Mouse (Mus musculus) limb, embryonic 14.5 days (tissue): Measurements from ENCODE around the gene Tmem95. TPM values are rescaled to one million over a fixed set of nuclear protein-coding genes. Genes with fewer than 3 reads are reported as not detected.

ENCODE experiments used
- ATAC-seq: fragments of 200-750 bp; cut with Nextera tagmentation; 2 replicates; pipeline ENCODE4 v1.8.0; 2017; ENCODE audit warnings: low read depth, moderate number of reproducible peaks, moderate TSS enrichment; ENCODE audit not compliant: low FRiP score
- DNase-seq: peaks from one replicate; pipeline ENCODE4 v3.0.0-alpha.2; 2015; ENCODE audit warnings: low spot score
- H3K27ac ChIP-seq: fragments of 300-500 bp; sonication (generic); replicated peaks from 2 replicates; pipeline ENCODE4 v1.5.1; 2014; ENCODE audit warnings: low read depth, mild to moderate bottlenecking, low read length, moderate library complexity, mixed read lengths
- H3K27me3 ChIP-seq: fragments of 300-500 bp; sonication (generic); 2 replicates; pipeline ENCODE4 v1.6.1; 2014; ENCODE audit warnings: low read length, mixed read lengths; ENCODE audit not compliant: control insufficient read depth, insufficient read depth
- H3K36me3 ChIP-seq: fragments of 300-500 bp; sonication (generic); 2 replicates; pipeline ENCODE4 v1.6.1; 2014; ENCODE audit warnings: mild to moderate bottlenecking, low read length, moderate library complexity, mixed read lengths; ENCODE audit not compliant: control insufficient read depth, insufficient read depth
- H3K4me1 ChIP-seq: fragments of 300-500 bp; sonication (generic); 2 replicates; pipeline ENCODE4 v1.6.1; 2014; ENCODE audit warnings: antibody characterized with exemption, low read length, mixed read lengths; ENCODE audit not compliant: control insufficient read depth, insufficient read depth
- H3K4me2 ChIP-seq: fragments of 300-500 bp; sonication (generic); replicated peaks from 2 replicates; pipeline ENCODE4 v1.6.1; 2014; ENCODE audit warnings: low read depth, mild to moderate bottlenecking, low read length, moderate library complexity; ENCODE audit not compliant: severe bottlenecking
- H3K4me3 ChIP-seq: fragments of 300-500 bp; sonication (generic); replicated peaks from 2 replicates; pipeline ENCODE4 v1.5.1; 2014; ENCODE audit warnings: low read length
- H3K9ac ChIP-seq: fragments of 300-500 bp; sonication (generic); 2 replicates; pipeline ENCODE4 v1.6.1; 2014; ENCODE audit warnings: mild to moderate bottlenecking, low read depth, low read length, moderate library complexity; ENCODE audit not compliant: severe bottlenecking
- H3K9me3 ChIP-seq: fragments of 300-500 bp; sonication (generic); 2 replicates; pipeline ENCODE4 v1.6.1; 2016; ENCODE audit warnings: low read length; ENCODE audit not compliant: control insufficient read depth
- POLR2A ChIP-seq: fragments of 200-500 bp; IDR thresholded peaks from 2 replicates; pipeline ENCODE4 v1.8.0; 2012; ENCODE audit warnings: inconsistent platforms, mild to moderate bottlenecking, moderate library complexity, borderline replicate concordance; ENCODE audit not compliant: insufficient read depth, insufficient read length; ENCODE audit errors: extremely low read depth
- WGBS: fragments of 180-500 bp; shearing (Covaris S2); extraction: QIAGEN DNeasy Blood & Tissue Kit; methylation state at CpG from one replicate; pipeline ENCODE4 v1.1.7; 2014; 5-methylcytosine and 5-hydroxymethylcytosine counted together
- microRNA-seq: library from miRNA; unstranded; fragments of <30 nt; microRNA quantifications from one replicate; pipeline ENCODE4, GENCODE M21; 2016
- polyA plus RNA-seq, 2 experiments: library from polyadenylated mRNA; depleted of rRNA in 1 of 2; stranded (reverse) in 1 of 2; unstranded in 1 of 2; fragments of >200 nt; fragmentation: Nextera tagmentation in 1 of 2; extraction: Ambion mirVana in 1 of 2; gene quantifications; 2 replicates each; pipeline versions ENCODE4 v1.2.1 to v1.2.3; 2012 to 2014

Tmem95 gene
- polyA plus RNA-seq, 2 experiments, result not detected

DNA sequence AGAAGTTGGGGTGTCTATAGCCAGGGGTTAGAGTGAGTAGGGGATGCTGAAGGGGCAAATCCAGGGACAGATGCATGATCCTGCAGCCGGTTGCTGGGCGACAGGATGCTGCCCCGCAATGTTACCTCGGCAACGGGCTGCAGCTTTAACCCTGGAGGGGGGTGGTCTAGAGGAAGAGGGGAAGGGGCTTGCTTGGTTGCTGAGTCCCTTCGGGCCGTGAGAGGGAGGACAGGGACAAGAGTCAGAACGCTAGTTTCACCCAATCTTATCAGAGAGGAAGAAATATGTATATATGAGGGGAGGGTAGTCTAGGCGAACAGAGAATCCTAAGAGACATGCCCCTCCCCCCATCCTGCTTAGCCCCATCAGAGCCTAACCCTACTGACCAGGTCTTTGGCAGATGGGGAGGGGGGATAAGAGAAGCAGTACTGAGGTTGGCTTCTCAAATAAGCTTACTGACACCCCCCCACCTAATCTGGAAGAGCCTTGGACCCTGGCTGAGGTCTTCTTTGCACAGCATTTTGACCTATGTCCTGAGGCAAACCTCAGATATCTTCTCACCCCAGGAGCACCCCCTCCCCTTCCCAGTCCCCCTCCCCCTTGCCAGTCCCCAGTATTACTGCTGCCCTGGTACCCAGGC is 42.4 kb downstream of the Tmem95 start:
- peak; percentile 7 for DNase-seq
- H3K9me3 ChIP-seq, result no peaks in the 10 kb centered on the region
- no peak overlapping the region for H3K27ac ChIP-seq
- peaks cover 37% of the 10 kb centered on the region for H3K4me1 ChIP-seq
- no peak for ATAC-seq
- H3K27me3 ChIP-seq, result peaks cover 5% of the 10 kb centered on the region; the same call in 1 of the 2 replicates
- H3K4me2 ChIP-seq, result peak overlapping the region; percentile 95
- 14% methylated on average over 9 of the region's 9 CpGs for WGBS
- no peak for TF ChIP-seq POLR2A
- H3K36me3 ChIP-seq, result peaks cover 33% of the 10 kb centered on the region
- peak overlapping the region; percentile 71; the same call in 1 of the 2 replicates for H3K9ac ChIP-seq
- peak overlapping the region; percentile 73 for H3K4me3 ChIP-seq

DNA sequence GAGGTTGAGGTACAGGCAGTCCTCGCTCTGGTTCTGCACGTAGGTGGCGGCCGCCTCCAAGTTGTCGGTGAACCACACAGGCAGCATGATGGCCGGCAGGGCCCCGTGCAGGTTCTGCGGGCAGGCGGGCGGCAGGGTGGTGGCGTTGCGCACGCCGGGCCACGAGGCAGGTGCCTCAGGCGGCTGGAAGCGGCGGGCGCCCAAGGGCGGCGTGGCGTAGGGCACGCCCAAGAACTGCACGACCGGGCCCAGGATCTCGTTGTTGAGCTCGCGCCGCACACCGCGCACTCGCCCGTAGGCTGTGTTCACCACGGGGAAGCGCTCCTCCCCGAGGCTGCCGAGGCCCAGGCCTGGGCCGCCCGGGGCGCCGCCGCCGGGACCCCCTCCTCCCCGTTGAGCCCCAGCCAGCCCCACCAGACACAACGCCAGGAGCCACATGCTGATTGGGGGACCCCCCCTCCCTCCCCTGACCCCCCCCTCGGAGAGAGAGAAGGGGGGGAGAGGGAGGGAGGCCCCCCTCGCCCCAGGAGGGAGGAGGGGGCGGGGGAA is 43.7 kb downstream of the Tmem95 start:
- H3K36me3 ChIP-seq, result peaks cover 34% of the 10 kb centered on the region
- H3K4me3 ChIP-seq, result peak overlapping the region; percentile 73
- no peak overlapping the region for H3K27ac ChIP-seq
- peak overlapping the region; percentile 95 for H3K4me2 ChIP-seq
- no peak for TF ChIP-seq POLR2A
- 7% methylated on average over 43 of the region's 48 CpGs for WGBS
- peaks cover 5% of the 10 kb centered on the region; the same call in 1 of the 2 replicates for H3K27me3 ChIP-seq
- no peak for ATAC-seq
- DNase-seq, result peak; percentile 21
- peak overlapping the region; percentile 68 for H3K9ac ChIP-seq
- no peaks in the 10 kb centered on the region for H3K9me3 ChIP-seq
- H3K4me1 ChIP-seq, result peaks cover 31% of the 10 kb centered on the region

DNA sequence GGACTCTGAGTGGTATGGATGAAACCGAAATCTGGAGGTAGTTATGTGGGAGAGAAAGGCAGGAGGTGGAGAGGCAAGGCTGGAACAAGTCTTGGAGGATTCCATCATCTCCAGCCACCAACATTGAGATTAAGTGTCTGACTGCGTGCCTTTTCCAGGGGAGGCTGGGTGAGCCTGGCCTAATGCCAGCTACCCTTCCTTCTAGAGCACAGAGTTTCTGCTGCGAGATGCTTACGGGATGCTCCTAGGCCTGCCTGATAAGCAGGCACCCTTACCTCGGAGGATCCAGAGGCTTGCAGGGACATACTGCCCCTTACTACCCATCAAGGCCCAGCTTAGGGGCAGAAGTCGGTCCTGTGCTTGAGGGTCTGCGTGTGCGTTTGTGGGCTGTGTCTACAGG is 44.3 kb downstream of the Tmem95 start:
- Histone ChIP-seq H3K27ac (no peak overlapping the region), H3K27me3 (peaks cover 5% of the 10 kb centered on the region; the same call in 1 of the 2 replicates), H3K4me1 (peaks cover 30% of the 10 kb centered on the region), H3K36me3 (peaks cover 37% of the 10 kb centered on the region), H3K4me3 (peak overlapping the region; percentile 73), H3K9ac (peak overlapping the region; percentile 68), H3K9me3 (no peaks in the 10 kb centered on the region), H3K4me2 (peak overlapping the region; percentile 95)
- WGBS, result 61% methylated on average over 8 of the region's 8 CpGs
- ATAC-seq (no peak), DNase-seq (no peak)
- TF ChIP-seq POLR2A, result no peak

DNA sequence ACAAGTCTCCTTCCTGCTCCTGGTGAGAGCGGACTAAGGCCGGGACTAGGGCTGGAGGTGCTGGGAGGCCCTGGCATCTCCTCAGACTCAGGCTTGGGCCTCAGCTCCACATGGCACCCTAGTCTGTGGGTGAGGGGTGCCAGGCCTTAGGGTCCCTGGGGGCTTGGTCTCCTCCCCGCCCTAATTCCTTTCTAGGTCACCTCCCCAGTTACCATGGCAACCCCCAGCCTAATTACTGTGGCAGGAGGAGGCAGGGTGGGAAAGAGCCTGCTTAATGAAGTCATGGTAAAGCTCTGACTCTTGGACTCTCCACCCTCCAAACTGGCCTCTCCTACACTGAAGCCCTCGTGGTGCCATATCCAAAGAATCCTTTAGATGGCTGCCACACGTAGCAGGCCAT is 49.0 kb downstream of the Tmem95 start:
- no peak for ATAC-seq
- peaks cover 5% of the 10 kb centered on the region for H3K4me1 ChIP-seq
- no peak overlapping the region for H3K4me3 ChIP-seq
- H3K9me3 ChIP-seq, result no peaks in the 10 kb centered on the region
- H3K9ac ChIP-seq, result no peak overlapping the region; the same call in 1 of the 2 replicates
- H3K27me3 ChIP-seq, result peaks cover 4% of the 10 kb centered on the region; the same call in 1 of the 2 replicates
- TF ChIP-seq POLR2A, result no peak
- no peak overlapping the region for H3K27ac ChIP-seq
- 56% methylated on average over 5 of the region's 5 CpGs for WGBS
- H3K4me2 ChIP-seq, result no peak overlapping the region
- peaks cover 79% of the 10 kb centered on the region for H3K36me3 ChIP-seq
- DNase-seq, result no peak

Small RNAs within 50 kb of the gene (microRNA-seq; reads per million reads assigned to microRNA genes)
- not detected for gene Mir6924

Other genes starting within 250 kb of the Tmem95 start
Only the 30 nearest of the 40 such genes appear.
- gene Polr2a, start 119.4 kb downstream of the Tmem95 start, polyA plus RNA-seq (2012; rRNA removed), result 76.6 and 100 TPM in 2 replicates
- gene Polr2a, start 119.4 kb downstream of the Tmem95 start, polyA plus RNA-seq (2014; fragmentation: Nextera tagmentation; extraction: Ambion mirVana), result 40.7 and 45.3 TPM in 2 replicates
- 0.14 and 0.23 TPM in 2 replicates for gene Slc35g3, start 116.0 kb downstream of the Tmem95 start, polyA plus RNA-seq (2012; rRNA removed)
- 0.21 TPM in 1 of 2 replicates, not detected in the other for gene Slc35g3, start 116.0 kb downstream of the Tmem95 start, polyA plus RNA-seq (2014; fragmentation: Nextera tagmentation; extraction: Ambion mirVana)
- gene Zbtb4, start 112.1 kb downstream of the Tmem95 start, polyA plus RNA-seq (2012; rRNA removed), result 12.8 and 14.3 TPM in 2 replicates
- gene Zbtb4, start 112.1 kb downstream of the Tmem95 start, polyA plus RNA-seq (2014; fragmentation: Nextera tagmentation; extraction: Ambion mirVana), result 4.1 and 5.0 TPM in 2 replicates
- 69.4 and 81.0 TPM in 2 replicates for gene Chrnb1, start 82.1 kb downstream of the Tmem95 start, polyA plus RNA-seq (2012; rRNA removed)
- gene Chrnb1, start 82.1 kb downstream of the Tmem95 start, polyA plus RNA-seq (2014; fragmentation: Nextera tagmentation; extraction: Ambion mirVana), result 14.1 and 19.0 TPM in 2 replicates
- 17.2 and 17.5 TPM in 2 replicates for gene Fgf11, start 76.2 kb downstream of the Tmem95 start, polyA plus RNA-seq (2012; rRNA removed)
- gene Fgf11, start 76.2 kb downstream of the Tmem95 start, polyA plus RNA-seq (2014; fragmentation: Nextera tagmentation; extraction: Ambion mirVana), result 2.2 and 3.4 TPM in 2 replicates
- 1.8 TPM in 2 replicates for gene Tmem102, start 72.4 kb downstream of the Tmem95 start, polyA plus RNA-seq (2012; rRNA removed)
- 5.4 and 5.9 TPM in 2 replicates for gene Tmem102, start 72.4 kb downstream of the Tmem95 start, polyA plus RNA-seq (2014; fragmentation: Nextera tagmentation; extraction: Ambion mirVana)
- not detected in 2 replicates for gene Gm39566, start 62.7 kb downstream of the Tmem95 start, polyA plus RNA-seq (2012; rRNA removed)
- not detected in 2 replicates for gene Gm39566, start 62.7 kb downstream of the Tmem95 start, polyA plus RNA-seq (2014; fragmentation: Nextera tagmentation; extraction: Ambion mirVana)
- not detected in 2 replicates for gene Spem2, start 59.6 kb downstream of the Tmem95 start, polyA plus RNA-seq (2012; rRNA removed)
- gene Spem2, start 59.6 kb downstream of the Tmem95 start, polyA plus RNA-seq (2014; fragmentation: Nextera tagmentation; extraction: Ambion mirVana), result not detected in 2 replicates
- 0.65 and 0.79 TPM in 2 replicates for gene Spem1, start 55.8 kb downstream of the Tmem95 start, polyA plus RNA-seq (2012; rRNA removed)
- 0.18 TPM in 1 of 2 replicates, not detected in the other for gene Spem1, start 55.8 kb downstream of the Tmem95 start, polyA plus RNA-seq (2014; fragmentation: Nextera tagmentation; extraction: Ambion mirVana)
- gene Nlgn2, start 40.2 kb downstream of the Tmem95 start, polyA plus RNA-seq (2012; rRNA removed), result 96.0 and 123 TPM in 2 replicates
- 11.1 and 13.4 TPM in 2 replicates for gene Nlgn2, start 40.2 kb downstream of the Tmem95 start, polyA plus RNA-seq (2014; fragmentation: Nextera tagmentation; extraction: Ambion mirVana)
- gene Tmem256, start 39.5 kb downstream of the Tmem95 start, polyA plus RNA-seq (2012; rRNA removed), result 240 and 292 TPM in 2 replicates
- 368 and 382 TPM in 2 replicates for gene Tmem256, start 39.5 kb downstream of the Tmem95 start, polyA plus RNA-seq (2014; fragmentation: Nextera tagmentation; extraction: Ambion mirVana)
- 190 and 214 TPM in 2 replicates for gene Plscr3, start 31.6 kb downstream of the Tmem95 start, polyA plus RNA-seq (2012; rRNA removed)
- gene Plscr3, start 31.6 kb downstream of the Tmem95 start, polyA plus RNA-seq (2014; fragmentation: Nextera tagmentation; extraction: Ambion mirVana), result 137 and 140 TPM in 2 replicates
- gene Tnk1, start 19.3 kb downstream of the Tmem95 start, polyA plus RNA-seq (2012; rRNA removed), result 2.8 TPM in 2 replicates
- gene Tnk1, start 19.3 kb downstream of the Tmem95 start, polyA plus RNA-seq (2014; fragmentation: Nextera tagmentation; extraction: Ambion mirVana), result 3.2 and 3.3 TPM in 2 replicates
- 5.1 and 5.3 TPM in 2 replicates for gene Kctd11, start 3.4 kb upstream of the Tmem95 start, polyA plus RNA-seq (2012; rRNA removed)
- gene Kctd11, start 3.4 kb upstream of the Tmem95 start, polyA plus RNA-seq (2014; fragmentation: Nextera tagmentation; extraction: Ambion mirVana), result 6.0 and 6.5 TPM in 2 replicates
- 2.1 and 2.2 TPM in 2 replicates for gene Acap1, start 17.5 kb upstream of the Tmem95 start, polyA plus RNA-seq (2012; rRNA removed)
- gene Acap1, start 17.5 kb upstream of the Tmem95 start, polyA plus RNA-seq (2014; fragmentation: Nextera tagmentation; extraction: Ambion mirVana), result 2.1 TPM in 2 replicates
- 8.6 and 8.9 TPM in 2 replicates for gene 2810408A11Rik, start 23.0 kb upstream of the Tmem95 start, polyA plus RNA-seq (2012; rRNA removed)
- gene 2810408A11Rik, start 23.0 kb upstream of the Tmem95 start, polyA plus RNA-seq (2014; fragmentation: Nextera tagmentation; extraction: Ambion mirVana), result 8.9 and 12.3 TPM in 2 replicates
- 74.3 and 74.6 TPM in 2 replicates for gene Neurl4, start 23.1 kb upstream of the Tmem95 start, polyA plus RNA-seq (2012; rRNA removed)
- gene Neurl4, start 23.1 kb upstream of the Tmem95 start, polyA plus RNA-seq (2014; fragmentation: Nextera tagmentation; extraction: Ambion mirVana), result 11.4 and 15.0 TPM in 2 replicates
- 94.0 and 110 TPM in 2 replicates for gene Gps2, start 35.9 kb upstream of the Tmem95 start, polyA plus RNA-seq (2012; rRNA removed)
- 67.3 and 74.4 TPM in 2 replicates for gene Gps2, start 35.9 kb upstream of the Tmem95 start, polyA plus RNA-seq (2014; fragmentation: Nextera tagmentation; extraction: Ambion mirVana)
- gene Eif5a, start 43.9 kb upstream of the Tmem95 start, polyA plus RNA-seq (2012; rRNA removed), result 1,009 and 1,079 TPM in 2 replicates
- gene Eif5a, start 43.9 kb upstream of the Tmem95 start, polyA plus RNA-seq (2014; fragmentation: Nextera tagmentation; extraction: Ambion mirVana), result 1,556 and 1,603 TPM in 2 replicates
- 70.1 and 92.8 TPM in 2 replicates for gene Ybx2, start 57.8 kb upstream of the Tmem95 start, polyA plus RNA-seq (2012; rRNA removed)
- gene Ybx2, start 57.8 kb upstream of the Tmem95 start, polyA plus RNA-seq (2014; fragmentation: Nextera tagmentation; extraction: Ambion mirVana), result 7.2 and 10.2 TPM in 2 replicates
- 31.0 and 40.4 TPM in 2 replicates for gene Slc2a4, start 70.2 kb upstream of the Tmem95 start, polyA plus RNA-seq (2012; rRNA removed)
- 19.3 and 20.9 TPM in 2 replicates for gene Slc2a4, start 70.2 kb upstream of the Tmem95 start, polyA plus RNA-seq (2014; fragmentation: Nextera tagmentation; extraction: Ambion mirVana)
- gene Cldn7, start 86.8 kb upstream of the Tmem95 start, polyA plus RNA-seq (2012; rRNA removed), result 6.3 and 8.7 TPM in 2 replicates
- 6.1 and 7.6 TPM in 2 replicates for gene Cldn7, start 86.8 kb upstream of the Tmem95 start, polyA plus RNA-seq (2014; fragmentation: Nextera tagmentation; extraction: Ambion mirVana)
- 117 and 125 TPM in 2 replicates for gene Ctdnep1, start 103.1 kb upstream of the Tmem95 start, polyA plus RNA-seq (2012; rRNA removed)
- gene Ctdnep1, start 103.1 kb upstream of the Tmem95 start, polyA plus RNA-seq (2014; fragmentation: Nextera tagmentation; extraction: Ambion mirVana), result 38.3 and 40.1 TPM in 2 replicates
- 101 and 111 TPM in 2 replicates for gene Elp5, start 104.5 kb upstream of the Tmem95 start, polyA plus RNA-seq (2012; rRNA removed)
- gene Elp5, start 104.5 kb upstream of the Tmem95 start, polyA plus RNA-seq (2014; fragmentation: Nextera tagmentation; extraction: Ambion mirVana), result 118 and 122 TPM in 2 replicates
- 431 and 477 TPM in 2 replicates for gene Gabarap, start 113.1 kb upstream of the Tmem95 start, polyA plus RNA-seq (2012; rRNA removed)
- gene Gabarap, start 113.1 kb upstream of the Tmem95 start, polyA plus RNA-seq (2014; fragmentation: Nextera tagmentation; extraction: Ambion mirVana), result 574 and 593 TPM in 2 replicates
- gene Phf23, start 117.8 kb upstream of the Tmem95 start, polyA plus RNA-seq (2012; rRNA removed), result 66.7 and 69.2 TPM in 2 replicates
- gene Phf23, start 117.8 kb upstream of the Tmem95 start, polyA plus RNA-seq (2014; fragmentation: Nextera tagmentation; extraction: Ambion mirVana), result 51.7 and 60.5 TPM in 2 replicates
- gene Dvl2, start 122.6 kb upstream of the Tmem95 start, polyA plus RNA-seq (2012; rRNA removed), result 65.4 and 81.0 TPM in 2 replicates
- 40.3 and 47.0 TPM in 2 replicates for gene Dvl2, start 122.6 kb upstream of the Tmem95 start, polyA plus RNA-seq (2014; fragmentation: Nextera tagmentation; extraction: Ambion mirVana)
- 52.9 and 55.4 TPM in 2 replicates for gene Acadvl, start 137.4 kb upstream of the Tmem95 start, polyA plus RNA-seq (2012; rRNA removed)
- 71.8 and 77.0 TPM in 2 replicates for gene Acadvl, start 137.4 kb upstream of the Tmem95 start, polyA plus RNA-seq (2014; fragmentation: Nextera tagmentation; extraction: Ambion mirVana)
- gene Dlg4, start 138.9 kb upstream of the Tmem95 start, polyA plus RNA-seq (2012; rRNA removed), result 89.6 and 99.8 TPM in 2 replicates
- gene Dlg4, start 138.9 kb upstream of the Tmem95 start, polyA plus RNA-seq (2014; fragmentation: Nextera tagmentation; extraction: Ambion mirVana), result 9.7 and 10.0 TPM in 2 replicates
- 1.6 and 2.3 TPM in 2 replicates for gene Asgr1, start 176.1 kb upstream of the Tmem95 start, polyA plus RNA-seq (2012; rRNA removed)
- 0.99 and 1.2 TPM in 2 replicates for gene Asgr1, start 176.1 kb upstream of the Tmem95 start, polyA plus RNA-seq (2014; fragmentation: Nextera tagmentation; extraction: Ambion mirVana)